Mouse (Mus musculus) granulocyte monocyte progenitor cell, adult 5-6 weeks (primary cell): ENCODE measurements around the gene Ldhd. TPM values are rescaled to one million over a fixed set of nuclear protein-coding genes. Genes with fewer than 3 reads are reported as not detected.

Experiments
- total RNA-seq, 2 experiments: library from RNA; stranded (forward) in 1 of 2; stranded (reverse) in 1 of 2; fragments of 200-712, 200-1000 nt in 1 of 2; fragments of >200 nt in 1 of 2; fragmentation: Nextera tagmentation in 1 of 2; gene quantifications; 2 replicates each; pipeline ENCODE4 v1.2.3; 2014 to 2017

The Ldhd gene
- total RNA-seq, 2 experiments from 2014 or later: not detected

Other genes starting within 250 kb of the Ldhd start
- not detected in 2 replicates for gene Fa2h, start 236.6 kb downstream of the Ldhd start, total RNA-seq (2014; fragmentation: Nextera tagmentation)
- not detected in 2 replicates for gene Fa2h, start 236.6 kb downstream of the Ldhd start, total RNA-seq (2017)
- gene Wdr59, start 108.3 kb downstream of the Ldhd start, total RNA-seq (2014; fragmentation: Nextera tagmentation): 6.7 and 7.7 TPM in 2 replicates
- 4.0 and 5.6 TPM in 2 replicates for gene Wdr59, start 108.3 kb downstream of the Ldhd start, total RNA-seq (2017)
- 84.7 and 119 TPM in 2 replicates for gene Znrf1, start 94.3 kb downstream of the Ldhd start, total RNA-seq (2014; fragmentation: Nextera tagmentation)
- gene Znrf1, start 94.3 kb downstream of the Ldhd start, total RNA-seq (2017): 63.4 and 75.4 TPM in 2 replicates
- 14.9 and 23.6 TPM in 2 replicates for gene Zfp1, start 13.0 kb upstream of the Ldhd start, total RNA-seq (2014; fragmentation: Nextera tagmentation)
- 10.9 and 11.2 TPM in 2 replicates for gene Zfp1, start 13.0 kb upstream of the Ldhd start, total RNA-seq (2017)
- not detected in 2 replicates for gene Ctrb1, start 60.6 kb upstream of the Ldhd start, total RNA-seq (2014; fragmentation: Nextera tagmentation)
- not detected in 2 replicates for gene Ctrb1, start 60.6 kb upstream of the Ldhd start, total RNA-seq (2017)
- not detected in 2 replicates for gene Bcar1, start 113.4 kb upstream of the Ldhd start, total RNA-seq (2014; fragmentation: Nextera tagmentation)
- not detected in 2 replicates for gene Bcar1, start 113.4 kb upstream of the Ldhd start, total RNA-seq (2017)
- gene Cfdp1, start 223.9 kb upstream of the Ldhd start, total RNA-seq (2014; fragmentation: Nextera tagmentation): 92.7 and 94.8 TPM in 2 replicates
- 217 and 238 TPM in 2 replicates for gene Cfdp1, start 223.9 kb upstream of the Ldhd start, total RNA-seq (2017)
- 0.62 and 2.0 TPM in 2 replicates for gene Tmem170, start 246.4 kb upstream of the Ldhd start, total RNA-seq (2014; fragmentation: Nextera tagmentation)
- 0.05 and 0.73 TPM in 2 replicates for gene Tmem170, start 246.4 kb upstream of the Ldhd start, total RNA-seq (2017)